ENCODE assay signal across 16 mouse cellular contexts in genomic region chr4:56134350-56134749, GRCm38 (mm10).
"Had no signal": no experiment of that assay in that cellular context is flagged by ENCODE, and none has a peak within 500 bp of the region (broad histone marks: within the 10 kb centered on the region; RNA-seq: fewer than 3 reads in every experiment).

No protein-coding gene starts in this region.

- H3K27ac ChIP-seq: neural tube, embryonic 12.5 days; neural tube, embryonic 13.5 days; neural tube, embryonic 15.5 days; stomach, embryonic 15.5 days; stomach, postnatal 0 days had no signal

- H3K4me1 ChIP-seq: neural tube, embryonic 12.5 days; neural tube, embryonic 13.5 days; neural tube, embryonic 15.5 days; stomach, embryonic 15.5 days had no signal

- DNase-seq: retina, postnatal 1 day; right cerebral cortex, adult 18-20 months; right cerebral cortex, postnatal 14 days; right cerebral cortex, postnatal 25 days; right cerebral cortex, postnatal 4 days; spleen, adult 18-20 months; thymus, adult 18-20 months; thymus, adult 2 months; thymus, postnatal 14 days; thymus, postnatal 25 days; thymus, postnatal 4 days had no signal

- H3K9me3 ChIP-seq: neural tube, embryonic 12.5 days; neural tube, embryonic 13.5 days; neural tube, embryonic 15.5 days; stomach, embryonic 15.5 days had no signal

- H3K36me3 ChIP-seq: neural tube, embryonic 12.5 days; neural tube, embryonic 13.5 days; neural tube, embryonic 15.5 days; stomach, embryonic 15.5 days had no signal

- H3K27me3 ChIP-seq: neural tube, embryonic 12.5 days; neural tube, embryonic 13.5 days; neural tube, embryonic 15.5 days; stomach, embryonic 15.5 days had no signal

- H3K4me2 ChIP-seq: neural tube, embryonic 12.5 days; neural tube, embryonic 13.5 days; neural tube, embryonic 15.5 days; stomach, embryonic 15.5 days had no signal

- H3K4me3 ChIP-seq: neural tube, embryonic 12.5 days; neural tube, embryonic 13.5 days; neural tube, embryonic 15.5 days; stomach, embryonic 15.5 days had no signal

- H3K9ac ChIP-seq: neural tube, embryonic 12.5 days; neural tube, embryonic 13.5 days; neural tube, embryonic 15.5 days; stomach, embryonic 15.5 days had no signal
